Mouse (Mus musculus): Measurements from ENCODE around the gene Magi1. TPM values are rescaled to one million over a fixed set of nuclear protein-coding genes. Genes with fewer than 3 reads are reported as not detected.
A peak's percentile ranks its signal among the peaks of the same experiment; 100 is the strongest.

The Magi1 gene
- polyA plus RNA-seq, 1 experiment from 2014 or later, result 25.3 TPM

GRCm38 (mm10) chr6:93912003-93912581 is 371.6 kb downstream of the Magi1 start:
- DNase-seq (ENCODE audit: low spot score) (no peak), ATAC-seq (ENCODE audit: low FRiP score) (no peak; the same call in 1 of the 2 replicates)
- H3K27ac ChIP-seq, result peak overlapping the region; percentile 97
- no peaks in the 10 kb centered on the region for H3K36me3 ChIP-seq (replicated peaks; ENCODE audit: control insufficient read depth, insufficient read depth)
- peak overlapping the region; percentile 73 for H3K9ac ChIP-seq
- peaks cover 38% of the 10 kb centered on the region for H3K4me1 ChIP-seq (replicated peaks; ENCODE audit: control insufficient read depth, insufficient read depth, low read length)
- no peaks in the 10 kb centered on the region for H3K9me3 ChIP-seq (ENCODE audit: control insufficient read depth, low read length)
- WGBS, result 2% methylated on average over 8 of the region's 8 CpGs
- no peaks in the 10 kb centered on the region for H3K27me3 ChIP-seq (ENCODE audit: control insufficient read depth, insufficient read depth, low read length)
- peak overlapping the region; percentile 82 for H3K4me2 ChIP-seq (replicated peaks)
- H3K4me3 ChIP-seq (replicated peaks; ENCODE audit: low read length), result peak overlapping the region; percentile 39

GRCm38 (mm10) chr6:93911420-93911819 is 372.3 kb downstream of the Magi1 start:
- H3K27ac ChIP-seq, result peak overlapping the region; percentile 97
- H3K4me1 ChIP-seq (replicated peaks; ENCODE audit: control insufficient read depth, insufficient read depth, low read length), result peaks cover 38% of the 10 kb centered on the region
- peak overlapping the region; percentile 82 for H3K4me2 ChIP-seq (replicated peaks)
- no peaks in the 10 kb centered on the region for H3K36me3 ChIP-seq (replicated peaks; ENCODE audit: control insufficient read depth, insufficient read depth)
- H3K9ac ChIP-seq, result peak overlapping the region; percentile 73
- H3K27me3 ChIP-seq (ENCODE audit: control insufficient read depth, insufficient read depth, low read length), result no peaks in the 10 kb centered on the region
- DNase-seq (ENCODE audit: low spot score) (no peak), ATAC-seq (ENCODE audit: low FRiP score) (no peak)
- no peaks in the 10 kb centered on the region for H3K9me3 ChIP-seq (ENCODE audit: control insufficient read depth, low read length)
- 5% methylated on average over 2 of the region's 2 CpGs for WGBS
- H3K4me3 ChIP-seq (replicated peaks; ENCODE audit: low read length), result peak overlapping the region; percentile 39

GRCm38 (mm10) chr6:93909976-93910375 is 373.7 kb downstream of the Magi1 start:
- ATAC-seq (ENCODE audit: low FRiP score) (no peak), DNase-seq (ENCODE audit: low spot score) (no peak)
- H3K4me1 ChIP-seq (replicated peaks; ENCODE audit: control insufficient read depth, insufficient read depth, low read length), result peaks cover 38% of the 10 kb centered on the region
- H3K36me3 ChIP-seq (replicated peaks; ENCODE audit: control insufficient read depth, insufficient read depth), result no peaks in the 10 kb centered on the region
- 71% methylated on average over 4 of the region's 4 CpGs for WGBS
- H3K27ac ChIP-seq, result no peak overlapping the region
- peak overlapping the region; percentile 12; the same call in 1 of the 2 replicates for H3K9ac ChIP-seq
- peak overlapping the region; percentile 82 for H3K4me2 ChIP-seq (replicated peaks)
- peak overlapping the region; percentile 39; the same call in 1 of the 2 replicates for H3K4me3 ChIP-seq (replicated peaks; ENCODE audit: low read length)
- H3K9me3 ChIP-seq (ENCODE audit: control insufficient read depth, low read length), result no peaks in the 10 kb centered on the region
- no peaks in the 10 kb centered on the region for H3K27me3 ChIP-seq (ENCODE audit: control insufficient read depth, insufficient read depth, low read length)

GRCm38 (mm10) chr6:93904987-93905386 is 378.7 kb downstream of the Magi1 start:
- ATAC-seq (ENCODE audit: low FRiP score), result no peak
- no peak overlapping the region for H3K4me3 ChIP-seq (replicated peaks; ENCODE audit: low read length)
- no peak for DNase-seq (ENCODE audit: low spot score)
- H3K9ac ChIP-seq, result no peak overlapping the region
- H3K4me2 ChIP-seq (replicated peaks), result no peak overlapping the region
- WGBS, result 92% methylated on average over 2 of the region's 2 CpGs
- H3K4me1 ChIP-seq (replicated peaks; ENCODE audit: control insufficient read depth, insufficient read depth, low read length), result peaks cover 9% of the 10 kb centered on the region
- H3K9me3 ChIP-seq (ENCODE audit: control insufficient read depth, low read length), result no peaks in the 10 kb centered on the region
- H3K27ac ChIP-seq, result no peak overlapping the region
- no peaks in the 10 kb centered on the region for H3K36me3 ChIP-seq (replicated peaks; ENCODE audit: control insufficient read depth, insufficient read depth)
- H3K27me3 ChIP-seq (ENCODE audit: control insufficient read depth, insufficient read depth, low read length), result no peaks in the 10 kb centered on the region

- H3K9ac ChIP-seq, result no peak overlapping the region
- H3K27ac ChIP-seq, result no peak overlapping the region
- H3K27me3 ChIP-seq (ENCODE audit: control insufficient read depth, insufficient read depth, low read length), result no peaks in the 10 kb centered on the region
- no peak for ATAC-seq (ENCODE audit: low FRiP score)
- no peaks in the 10 kb centered on the region for H3K9me3 ChIP-seq (ENCODE audit: control insufficient read depth, low read length)
- DNase-seq (ENCODE audit: low spot score), result no peak
- 75% methylated on average over 2 of the region's 2 CpGs for WGBS
- no peak overlapping the region for H3K4me3 ChIP-seq (replicated peaks; ENCODE audit: low read length)
- H3K4me1 ChIP-seq (replicated peaks; ENCODE audit: control insufficient read depth, insufficient read depth, low read length), result no peaks in the 10 kb centered on the region
- H3K4me2 ChIP-seq (replicated peaks), result no peak overlapping the region
- no peaks in the 10 kb centered on the region for H3K36me3 ChIP-seq (replicated peaks; ENCODE audit: control insufficient read depth, insufficient read depth)
Measured at GRCm38 (mm10) chr6:93902239-93902638, 381.5 kb downstream of the Magi1 start.

- no peak overlapping the region for H3K27ac ChIP-seq
- H3K27me3 ChIP-seq (ENCODE audit: control insufficient read depth, insufficient read depth, low read length), result no peaks in the 10 kb centered on the region
- ATAC-seq (ENCODE audit: low FRiP score) (no peak), DNase-seq (ENCODE audit: low spot score) (no peak)
- no peaks in the 10 kb centered on the region for H3K4me1 ChIP-seq (replicated peaks; ENCODE audit: control insufficient read depth, insufficient read depth, low read length)
- H3K36me3 ChIP-seq (replicated peaks; ENCODE audit: control insufficient read depth, insufficient read depth), result no peaks in the 10 kb centered on the region
- H3K4me2 ChIP-seq (replicated peaks), result no peak overlapping the region
- H3K4me3 ChIP-seq (replicated peaks; ENCODE audit: low read length), result no peak overlapping the region
- no peak overlapping the region for H3K9ac ChIP-seq
- WGBS, result 96% methylated on average over 2 of the region's 2 CpGs
- H3K9me3 ChIP-seq (ENCODE audit: control insufficient read depth, low read length), result no peaks in the 10 kb centered on the region
Measured at GRCm38 (mm10) chr6:93901408-93901807, 382.3 kb downstream of the Magi1 start.

GRCm38 (mm10) chr6:93897512-93897911 is 386.2 kb downstream of the Magi1 start:
- H3K4me3 ChIP-seq (replicated peaks; ENCODE audit: low read length), result no peak overlapping the region
- DNase-seq (ENCODE audit: low spot score) (no peak), ATAC-seq (ENCODE audit: low FRiP score) (no peak)
- no peak overlapping the region for H3K9ac ChIP-seq
- no peaks in the 10 kb centered on the region for H3K36me3 ChIP-seq (replicated peaks; ENCODE audit: control insufficient read depth, insufficient read depth)
- 0 out of 2 replicates have a peak, but pooled peaks cover 2% of the 10 kb centered on the region for H3K4me1 ChIP-seq (replicated peaks; ENCODE audit: control insufficient read depth, insufficient read depth, low read length)
- WGBS, result 63% methylated on average over 2 of the region's 2 CpGs
- H3K27me3 ChIP-seq (ENCODE audit: control insufficient read depth, insufficient read depth, low read length), result no peaks in the 10 kb centered on the region
- no peak overlapping the region for H3K4me2 ChIP-seq (replicated peaks)
- H3K27ac ChIP-seq, result no peak overlapping the region
- no peaks in the 10 kb centered on the region for H3K9me3 ChIP-seq (ENCODE audit: control insufficient read depth, low read length)

GRCm38 (mm10) chr6:93895721-93896120 is 388.0 kb downstream of the Magi1 start:
- ATAC-seq (ENCODE audit: low FRiP score) (no peak), DNase-seq (ENCODE audit: low spot score) (no peak)
- H3K9me3 ChIP-seq (ENCODE audit: control insufficient read depth, low read length), result no peaks in the 10 kb centered on the region
- no peaks in the 10 kb centered on the region for H3K36me3 ChIP-seq (replicated peaks; ENCODE audit: control insufficient read depth, insufficient read depth)
- 0 out of 2 replicates have a peak, but pooled peaks cover 4% of the 10 kb centered on the region for H3K4me1 ChIP-seq (replicated peaks; ENCODE audit: control insufficient read depth, insufficient read depth, low read length)
- H3K9ac ChIP-seq, result no peak overlapping the region
- WGBS, result 79% methylated on average over 2 of the region's 2 CpGs
- H3K4me2 ChIP-seq (replicated peaks), result no peak overlapping the region
- H3K4me3 ChIP-seq (replicated peaks; ENCODE audit: low read length), result no peak overlapping the region
- H3K27me3 ChIP-seq (ENCODE audit: control insufficient read depth, insufficient read depth, low read length), result no peaks in the 10 kb centered on the region
- no peak overlapping the region for H3K27ac ChIP-seq

- ATAC-seq (ENCODE audit: low FRiP score) (no peak), DNase-seq (ENCODE audit: low spot score) (no peak)
- no peaks in the 10 kb centered on the region for H3K36me3 ChIP-seq (replicated peaks; ENCODE audit: control insufficient read depth, insufficient read depth)
- H3K4me1 ChIP-seq (replicated peaks; ENCODE audit: control insufficient read depth, insufficient read depth, low read length), result 0 out of 2 replicates have a peak, but pooled peaks cover 8% of the 10 kb centered on the region
- no peak overlapping the region for H3K9ac ChIP-seq
- no peak overlapping the region for H3K4me2 ChIP-seq (replicated peaks)
- H3K4me3 ChIP-seq (replicated peaks; ENCODE audit: low read length), result no peak overlapping the region
- H3K9me3 ChIP-seq (ENCODE audit: control insufficient read depth, low read length), result no peaks in the 10 kb centered on the region
- no peaks in the 10 kb centered on the region for H3K27me3 ChIP-seq (ENCODE audit: control insufficient read depth, insufficient read depth, low read length)
- H3K27ac ChIP-seq, result no peak overlapping the region
- WGBS, result 84% methylated on average over 7 of the region's 7 CpGs
Measured at GRCm38 (mm10) chr6:93893956-93894355, 389.8 kb downstream of the Magi1 start.

GRCm38 (mm10) chr6:93892922-93893321 is 390.8 kb downstream of the Magi1 start:
- no peak overlapping the region for H3K9ac ChIP-seq
- WGBS, result 29% methylated on average over 5 of the region's 5 CpGs
- ATAC-seq (ENCODE audit: low FRiP score), result no peak

More at GRCm38 (mm10) chr6:93892922-93893321, 390.8 kb downstream of the Magi1 start:
- Histone ChIP-seq H3K27ac (no peak overlapping the region), H3K4me1 (replicated peaks; ENCODE audit: control insufficient read depth, insufficient read depth, low read length) (0 out of 2 replicates have a peak, but pooled peaks cover 8% of the 10 kb centered on the region), H3K4me3 (replicated peaks; ENCODE audit: low read length) (no peak overlapping the region), H3K27me3 (ENCODE audit: control insufficient read depth, insufficient read depth, low read length) (no peaks in the 10 kb centered on the region), H3K36me3 (replicated peaks; ENCODE audit: control insufficient read depth, insufficient read depth) (no peaks in the 10 kb centered on the region), H3K4me2 (replicated peaks) (no peak overlapping the region), H3K9me3 (ENCODE audit: control insufficient read depth, low read length) (no peaks in the 10 kb centered on the region)
- DNase-seq (ENCODE audit: low spot score), result no peak
